Mouse (Mus musculus) small intestine, adult 2 months (tissue): Measurements from ENCODE around the gene Fam207a.

Experiments used
- CTCF ChIP-seq: fragments of 200-500 bp; IDR thresholded peaks from 2 replicates; pipeline ENCODE4 v1.5.1; 2012; ENCODE audit warnings: low read depth, mild to moderate bottlenecking, control low read depth, inconsistent platforms, low read length, moderate library complexity, mixed read lengths; ENCODE audit not compliant: insufficient replicate concordance, insufficient read length; ENCODE audit errors: extremely low read depth
- POLR2A ChIP-seq: fragments of 200-500 bp; IDR thresholded peaks from 2 replicates; pipeline ENCODE4 v1.6.1; 2012; ENCODE audit warnings: low read depth, mild to moderate bottlenecking, control low read depth, inconsistent platforms, low read length, moderate library complexity

DNA sequence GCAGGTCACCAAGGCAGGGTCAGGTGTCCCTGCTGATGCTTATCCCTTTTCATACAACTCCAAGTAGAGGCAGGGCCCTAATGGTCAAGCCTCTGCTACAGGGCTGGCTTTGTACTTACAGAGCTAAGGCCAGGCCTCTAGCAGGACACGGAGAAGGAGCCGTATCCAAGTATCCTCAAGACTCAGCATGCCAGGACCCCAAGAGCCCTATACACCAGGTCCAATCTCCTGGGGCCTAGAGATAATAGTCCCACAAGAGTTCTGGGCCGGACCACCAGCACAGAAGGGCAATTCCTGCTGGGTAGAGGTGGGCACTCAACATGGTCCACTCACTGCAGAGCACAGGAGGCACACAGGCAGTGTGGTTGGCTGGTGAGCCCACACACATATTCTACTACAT is 6.8 kb downstream of the Fam207a start:
- no peak for TF ChIP-seq CTCF
- no peak for TF ChIP-seq POLR2A
